Mouse (Mus musculus) hindbrain, embryonic 14.5 days (tissue): ENCODE results near the gene Cdk5r2. TPM values are rescaled to one million over a fixed set of nuclear protein-coding genes. Genes with fewer than 3 reads are reported as not detected.

ENCODE experiments used
- ATAC-seq: fragments of 200-750 bp; cut with Nextera tagmentation; 2 replicates; pipeline ENCODE4 v1.8.0; 2017; ENCODE audit warnings: moderate number of reproducible peaks, mild to moderate bottlenecking, moderate TSS enrichment, moderate library complexity; ENCODE audit not compliant: low FRiP score
- DNase-seq: peaks from one replicate; pipeline ENCODE4 v3.0.0-alpha.2; 2015; ENCODE audit warnings: low spot score
- H3K27ac ChIP-seq: fragments of 300-500 bp; sonication (generic); 2 replicates; pipeline ENCODE4 v1.5.1; 2014; ENCODE audit warnings: mild to moderate bottlenecking, moderate library complexity
- H3K27me3 ChIP-seq: fragments of 300-500 bp; sonication (generic); 2 replicates; pipeline ENCODE4 v1.6.1; 2014; ENCODE audit warnings: mild to moderate bottlenecking, low read length, mixed read lengths; ENCODE audit not compliant: control insufficient read depth, insufficient read depth
- H3K36me3 ChIP-seq: fragments of 300-500 bp; sonication (generic); replicated peaks from 2 replicates; pipeline ENCODE4 v1.6.1; 2014; ENCODE audit not compliant: control insufficient read depth, insufficient read depth
- H3K4me1 ChIP-seq: fragments of 300-500 bp; sonication (generic); replicated peaks from 2 replicates; pipeline ENCODE4 v1.6.1; 2014; ENCODE audit warnings: antibody characterized with exemption, low read length, mixed read lengths; ENCODE audit not compliant: control insufficient read depth, insufficient read depth
- H3K4me2 ChIP-seq: fragments of 300-500 bp; sonication (generic); replicated peaks from 2 replicates; pipeline ENCODE4 v1.6.1; 2014; ENCODE audit warnings: mild to moderate bottlenecking, moderate library complexity
- H3K4me3 ChIP-seq: fragments of 300-500 bp; sonication (generic); replicated peaks from 2 replicates; pipeline ENCODE4 v1.5.1; 2014; ENCODE audit warnings: mild to moderate bottlenecking, low read length
- H3K9ac ChIP-seq: fragments of 300-500 bp; sonication (generic); 2 replicates; pipeline ENCODE4 v1.6.1; 2014
- H3K9me3 ChIP-seq: fragments of 300-500 bp; sonication (generic); 2 replicates; pipeline ENCODE4 v1.6.1; 2016; ENCODE audit warnings: low read length; ENCODE audit not compliant: control insufficient read depth
- WGBS: fragments of 180-500 bp; shearing (Covaris S2); extraction: QIAGEN DNeasy Blood & Tissue Kit; methylation state at CpG from one replicate; pipeline ENCODE4 v1.1.7; 2014; 5-methylcytosine and 5-hydroxymethylcytosine counted together
- polyA plus RNA-seq: library from polyadenylated mRNA; unstranded; fragments of >200 nt; fragmentation: Nextera tagmentation; extraction: Ambion mirVana; gene quantifications from 2 replicates; pipeline ENCODE4 v1.2.1, GENCODE M21; 2014

Gene Cdk5r2
- polyA plus RNA-seq, 1 experiment from 2014 or later = 23.3 TPM

- Histone ChIP-seq H3K4me1 (peaks cover 33% of the 10 kb centered on the region), H3K9ac (peak overlapping the region; percentile 98), H3K36me3 (no peaks in the 10 kb centered on the region), H3K4me3 (peak overlapping the region; percentile 89), H3K27ac (peak overlapping the region; percentile 70; the same call in 1 of the 2 replicates), H3K4me2 (peak overlapping the region; percentile 57), H3K9me3 (no peaks in the 10 kb centered on the region), H3K27me3 (no peaks in the 10 kb centered on the region)
- DNase-seq = no peak
- ATAC-seq = no peak
- WGBS = 7% methylated on average over 4 of the region's 4 CpGs
Measured at GRCm38 (mm10) chr1:74857677-74858076, 2.9 kb downstream of the Cdk5r2 start.

- Histone ChIP-seq H3K27me3 (no peaks in the 10 kb centered on the region), H3K36me3 (no peaks in the 10 kb centered on the region), H3K4me1 (peaks cover 33% of the 10 kb centered on the region), H3K9me3 (no peaks in the 10 kb centered on the region), H3K4me2 (peak overlapping the region; percentile 57), H3K27ac (peak overlapping the region; percentile 70), H3K4me3 (peak overlapping the region; percentile 89), H3K9ac (peak overlapping the region; percentile 98)
- 1% methylated on average over 29 of the region's 29 CpGs for WGBS
- peak; percentile 91 for DNase-seq
- ATAC-seq = peak; percentile 68
Measured at GRCm38 (mm10) chr1:74858171-74858719, 3.5 kb downstream of the Cdk5r2 start.

GRCm38 (mm10) chr1:74858805-74859204 is 4.1 kb downstream of the Cdk5r2 start:
- Histone ChIP-seq H3K4me3 (peak overlapping the region; percentile 89), H3K27ac (peak overlapping the region; percentile 57; the same call in 1 of the 2 replicates), H3K9ac (peak overlapping the region; percentile 98), H3K4me1 (peaks cover 31% of the 10 kb centered on the region), H3K4me2 (peak overlapping the region; percentile 57), H3K9me3 (no peaks in the 10 kb centered on the region), H3K36me3 (no peaks in the 10 kb centered on the region), H3K27me3 (no peaks in the 10 kb centered on the region)
- ATAC-seq (no peak), DNase-seq (no peak)
- WGBS = 7% methylated on average over 16 of the region's 16 CpGs

- no peak for DNase-seq
- Histone ChIP-seq H3K27ac (no peak overlapping the region), H3K9ac (no peak overlapping the region; the same call in 1 of the 2 replicates), H3K4me3 (no peak overlapping the region; the same call in 1 of the 2 replicates), H3K36me3 (no peaks in the 10 kb centered on the region), H3K9me3 (no peaks in the 10 kb centered on the region), H3K4me2 (peak overlapping the region; percentile 57), H3K4me1 (peaks cover 25% of the 10 kb centered on the region), H3K27me3 (no peaks in the 10 kb centered on the region)
- ATAC-seq = no peak
- WGBS = 38% methylated on average over 6 of the region's 6 CpGs
Measured at GRCm38 (mm10) chr1:74859223-74859984, 4.7 kb downstream of the Cdk5r2 start.

- Histone ChIP-seq H3K27me3 (no peaks in the 10 kb centered on the region), H3K9ac (no peak overlapping the region), H3K27ac (no peak overlapping the region), H3K4me1 (peaks cover 24% of the 10 kb centered on the region), H3K4me3 (no peak overlapping the region), H3K4me2 (no peak overlapping the region), H3K9me3 (no peaks in the 10 kb centered on the region), H3K36me3 (no peaks in the 10 kb centered on the region)
- DNase-seq (no peak), ATAC-seq (no peak)
Measured at GRCm38 (mm10) chr1:74861783-74862182, 7.0 kb downstream of the Cdk5r2 start.

GRCm38 (mm10) chr1:74872218-74872617 is 17.5 kb downstream of the Cdk5r2 start:
- no peak overlapping the region for H3K9ac ChIP-seq
- DNase-seq = no peak
- 69% methylated on average over 2 of the region's 2 CpGs for WGBS

GRCm38 (mm10) chr1:74877199-74877598 is 22.5 kb downstream of the Cdk5r2 start:
- peaks cover 35% of the 10 kb centered on the region for H3K27me3 ChIP-seq
- ATAC-seq (no peak), DNase-seq (no peak)
- 51% methylated on average over 3 of the region's 3 CpGs for WGBS
- no peak overlapping the region for H3K27ac ChIP-seq
- peaks cover 4% of the 10 kb centered on the region; the same call in 1 of the 2 replicates for H3K4me1 ChIP-seq
- no peak overlapping the region for H3K4me2 ChIP-seq
- H3K4me3 ChIP-seq = no peak overlapping the region
- no peak overlapping the region for H3K9ac ChIP-seq
- H3K9me3 ChIP-seq = no peaks in the 10 kb centered on the region
- no peaks in the 10 kb centered on the region for H3K36me3 ChIP-seq

More at GRCm38 (mm10) chr1:74872218-74872617, 17.5 kb downstream of the Cdk5r2 start:
- H3K9me3 ChIP-seq = no peaks in the 10 kb centered on the region
- H3K4me3 ChIP-seq = no peak overlapping the region
- no peak for ATAC-seq
- H3K4me1 ChIP-seq = no peaks in the 10 kb centered on the region
- H3K36me3 ChIP-seq = no peaks in the 10 kb centered on the region
- H3K27ac ChIP-seq = no peak overlapping the region
- H3K4me2 ChIP-seq = no peak overlapping the region
- H3K27me3 ChIP-seq = no peaks in the 10 kb centered on the region

GRCm38 (mm10) chr1:74880785-74881360 is 26.1 kb downstream of the Cdk5r2 start:
- peaks cover 72% of the 10 kb centered on the region for H3K27me3 ChIP-seq
- WGBS = 2% methylated on average over 18 of the region's 18 CpGs
- no peak overlapping the region for H3K9ac ChIP-seq
- 0 out of 2 replicates have a peak overlapping the region, but pooled peaks have one; percentile 15 for H3K4me2 ChIP-seq
- no peak overlapping the region for H3K27ac ChIP-seq
- ATAC-seq (peak; percentile 63), DNase-seq (peak; percentile 85)
- H3K9me3 ChIP-seq = no peaks in the 10 kb centered on the region
- H3K36me3 ChIP-seq = no peaks in the 10 kb centered on the region
- H3K4me3 ChIP-seq = no peak overlapping the region
- H3K4me1 ChIP-seq = peaks cover 17% of the 10 kb centered on the region; the same call in 1 of the 2 replicates

- no peak for DNase-seq
- Histone ChIP-seq H3K4me3 (peak overlapping the region; percentile 32), H3K4me2 (peak overlapping the region; percentile 60)
Measured at GRCm38 (mm10) chr1:74882055-74882734, 27.5 kb downstream of the Cdk5r2 start.

More at GRCm38 (mm10) chr1:74882055-74882734, 27.5 kb downstream of the Cdk5r2 start:
- Histone ChIP-seq H3K4me1 (peaks cover 17% of the 10 kb centered on the region; the same call in 1 of the 2 replicates), H3K36me3 (no peaks in the 10 kb centered on the region), H3K27ac (no peak overlapping the region), H3K9ac (peak overlapping the region; percentile 47), H3K27me3 (peaks cover 85% of the 10 kb centered on the region), H3K9me3 (no peaks in the 10 kb centered on the region)
- under 1% methylated on average over 71 of the region's 74 CpGs for WGBS
- no peak for ATAC-seq
